Mouse (Mus musculus): ENCODE data around the gene Gm20388. TPM values are rescaled to one million over a fixed set of nuclear protein-coding genes. Genes with fewer than 3 reads are reported as not detected.

Gm20388 gene
- polyA plus RNA-seq, 1 experiment from 2014 or later: not detected

DNA sequence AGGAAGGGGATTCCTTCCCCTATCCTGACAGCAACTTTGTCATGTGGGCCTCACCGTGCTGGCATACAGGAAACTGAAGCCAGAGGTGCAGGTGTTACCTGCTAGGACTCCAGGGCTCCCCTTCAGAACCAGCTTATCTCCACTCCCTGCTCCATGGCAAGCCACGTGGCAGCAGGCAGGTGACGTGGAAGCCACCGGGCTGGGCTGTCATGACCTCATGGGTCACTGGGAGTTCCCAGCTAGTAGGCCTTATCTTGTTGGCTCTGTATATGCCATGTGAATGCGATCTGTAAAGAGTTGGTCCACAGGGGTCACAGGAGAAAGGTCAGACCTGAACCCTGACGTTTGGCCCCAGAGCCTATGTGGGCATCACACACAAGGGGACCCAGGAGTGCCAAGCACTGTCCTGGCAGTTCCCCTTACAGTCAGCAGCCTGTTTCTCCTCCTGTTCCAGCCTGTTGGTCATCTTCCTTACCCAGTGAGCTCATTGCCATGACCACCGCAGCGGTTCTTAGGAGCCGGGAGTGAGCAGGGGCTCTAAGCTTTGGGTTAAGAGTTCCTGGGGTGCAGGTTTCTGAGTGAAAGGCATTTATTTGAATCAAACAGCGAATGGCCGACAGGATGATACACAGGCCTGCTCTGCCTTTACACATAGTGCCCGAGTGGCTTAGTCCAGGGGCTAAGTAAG is 2419.9 kb downstream of the Gm20388 start:
- Histone ChIP-seq H3K4me3 (no peak overlapping the region), H3K4me1 (peaks cover 74% of the 10 kb centered on the region), H3K36me3 (peaks cover 61% of the 10 kb centered on the region), H3K27me3 (replicated peaks) (peaks cover 9% of the 10 kb centered on the region), H3K9ac (peak overlapping the region; percentile 54), H3K4me2 (peak overlapping the region; percentile 9; the same call in 1 of the 2 replicates), H3K9me3 (no peaks in the 10 kb centered on the region), H3K27ac (replicated peaks) (peak overlapping the region; percentile 73)
- ATAC-seq (ENCODE audit: extremely low read depth, insufficient number of reproducible peaks, low FRiP score, low TSS enrichment): no peak
- WGBS: 47% methylated on average over 12 of the region's 12 CpGs

DNA sequence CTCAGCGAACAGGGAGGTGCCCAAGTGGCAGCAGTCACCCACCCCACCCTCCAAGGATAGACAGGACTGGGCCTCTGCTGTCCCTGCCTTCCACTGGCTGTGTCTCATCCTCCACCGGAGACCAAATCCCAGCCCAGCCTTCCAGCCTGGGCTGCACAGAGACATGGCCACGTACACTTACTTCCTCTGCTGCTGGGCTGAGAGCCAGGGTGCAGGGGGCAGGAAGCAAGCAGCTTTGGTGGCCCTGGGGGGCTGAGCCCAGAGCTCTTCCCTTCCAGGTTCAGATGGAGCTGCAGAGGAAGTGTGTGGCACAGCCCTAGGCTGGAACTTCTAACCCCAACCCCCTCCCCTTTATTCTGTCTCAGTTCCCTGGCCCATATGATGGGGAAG is 2420.5 kb downstream of the Gm20388 start:
- ATAC-seq (ENCODE audit: extremely low read depth, insufficient number of reproducible peaks, low FRiP score, low TSS enrichment): 0 out of 2 replicates have a peak, but pooled peaks have one; percentile 11
- Histone ChIP-seq H3K4me2 (peak overlapping the region; percentile 9; the same call in 1 of the 2 replicates), H3K27ac (replicated peaks) (peak overlapping the region; percentile 73), H3K36me3 (peaks cover 66% of the 10 kb centered on the region), H3K4me1 (peaks cover 74% of the 10 kb centered on the region), H3K27me3 (replicated peaks) (peaks cover 11% of the 10 kb centered on the region), H3K9me3 (no peaks in the 10 kb centered on the region), H3K9ac (peak overlapping the region; percentile 54), H3K4me3 (no peak overlapping the region)
- 52% methylated on average over 3 of the region's 3 CpGs for WGBS

DNA sequence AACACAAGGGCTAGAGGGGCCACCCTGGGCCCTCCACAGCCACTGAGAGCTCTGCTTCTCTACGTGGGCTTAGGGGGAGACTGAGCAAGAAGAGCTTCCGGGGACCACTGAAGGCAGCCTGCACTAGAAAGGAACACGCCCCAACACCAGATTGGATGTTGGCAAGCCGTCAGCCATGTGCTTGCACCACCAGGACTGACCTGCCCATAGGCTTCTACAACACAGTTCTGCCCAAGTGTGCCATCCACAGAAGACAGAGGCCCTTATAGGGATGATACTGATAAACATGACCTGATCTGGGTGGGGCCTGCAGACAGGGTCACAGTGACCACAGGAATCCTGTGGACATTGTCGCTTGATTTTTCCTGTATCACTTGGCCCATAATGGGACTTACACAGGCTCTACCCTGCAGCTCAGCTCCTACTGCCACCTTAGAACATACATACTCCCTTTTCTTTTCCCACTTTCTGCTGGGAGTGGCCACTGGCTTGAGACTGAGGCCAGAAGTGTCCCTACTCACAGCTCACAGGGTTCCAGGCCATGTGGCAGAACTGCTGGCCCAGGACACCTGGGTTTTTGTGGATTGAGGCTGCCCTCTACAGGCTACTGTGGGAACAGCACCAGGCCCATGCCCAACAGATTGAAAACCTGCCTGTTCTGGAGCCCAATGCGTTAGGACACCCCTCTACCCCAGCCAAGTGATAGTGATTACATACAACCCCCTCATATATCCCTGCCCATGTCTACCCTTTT is 2422.3 kb downstream of the Gm20388 start:
- H3K4me3 ChIP-seq: no peak overlapping the region
- H3K36me3 ChIP-seq: peaks cover 78% of the 10 kb centered on the region
- 66% methylated on average over 6 of the region's 6 CpGs for WGBS
- no peak for ATAC-seq (ENCODE audit: extremely low read depth, insufficient number of reproducible peaks, low FRiP score, low TSS enrichment)
- H3K27ac ChIP-seq (replicated peaks): peak overlapping the region; percentile 28; the same call in 1 of the 2 replicates
- H3K4me2 ChIP-seq: no peak overlapping the region
- 0 out of 2 replicates have a peak overlapping the region, but pooled peaks have one; percentile 19 for H3K9ac ChIP-seq
- no peaks in the 10 kb centered on the region for H3K9me3 ChIP-seq
- peaks cover 63% of the 10 kb centered on the region for H3K4me1 ChIP-seq
- peaks cover 22% of the 10 kb centered on the region for H3K27me3 ChIP-seq (replicated peaks)

DNA sequence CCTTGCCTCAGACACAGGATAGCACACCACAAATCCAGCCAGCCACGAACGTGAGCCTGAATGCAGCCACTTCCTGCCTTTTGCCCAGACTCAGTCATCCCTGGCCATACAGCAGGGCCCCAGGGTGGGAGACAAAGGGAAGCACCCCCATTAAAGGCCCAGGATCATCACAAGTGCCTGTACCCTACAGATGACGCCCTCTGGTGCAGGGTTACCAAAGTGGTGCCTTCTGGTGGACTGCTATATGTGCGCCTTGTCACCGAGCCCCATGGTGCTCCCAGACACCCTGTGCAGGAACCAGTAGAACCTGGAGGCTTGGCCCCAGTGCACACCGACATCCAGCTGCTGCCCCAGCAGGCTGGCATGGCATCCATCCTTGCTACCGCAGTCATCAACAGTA is 2422.9 kb downstream of the Gm20388 start:
- no peak overlapping the region for H3K4me2 ChIP-seq
- no peak overlapping the region for H3K9ac ChIP-seq
- H3K4me3 ChIP-seq: no peak overlapping the region
- H3K27me3 ChIP-seq (replicated peaks): peaks cover 22% of the 10 kb centered on the region
- peaks cover 78% of the 10 kb centered on the region for H3K36me3 ChIP-seq
- no peak overlapping the region for H3K27ac ChIP-seq (replicated peaks)
- WGBS: 92% methylated on average over 7 of the region's 7 CpGs
- peaks cover 57% of the 10 kb centered on the region for H3K4me1 ChIP-seq
- no peak for ATAC-seq (ENCODE audit: extremely low read depth, insufficient number of reproducible peaks, low FRiP score, low TSS enrichment)
- no peaks in the 10 kb centered on the region for H3K9me3 ChIP-seq

DNA sequence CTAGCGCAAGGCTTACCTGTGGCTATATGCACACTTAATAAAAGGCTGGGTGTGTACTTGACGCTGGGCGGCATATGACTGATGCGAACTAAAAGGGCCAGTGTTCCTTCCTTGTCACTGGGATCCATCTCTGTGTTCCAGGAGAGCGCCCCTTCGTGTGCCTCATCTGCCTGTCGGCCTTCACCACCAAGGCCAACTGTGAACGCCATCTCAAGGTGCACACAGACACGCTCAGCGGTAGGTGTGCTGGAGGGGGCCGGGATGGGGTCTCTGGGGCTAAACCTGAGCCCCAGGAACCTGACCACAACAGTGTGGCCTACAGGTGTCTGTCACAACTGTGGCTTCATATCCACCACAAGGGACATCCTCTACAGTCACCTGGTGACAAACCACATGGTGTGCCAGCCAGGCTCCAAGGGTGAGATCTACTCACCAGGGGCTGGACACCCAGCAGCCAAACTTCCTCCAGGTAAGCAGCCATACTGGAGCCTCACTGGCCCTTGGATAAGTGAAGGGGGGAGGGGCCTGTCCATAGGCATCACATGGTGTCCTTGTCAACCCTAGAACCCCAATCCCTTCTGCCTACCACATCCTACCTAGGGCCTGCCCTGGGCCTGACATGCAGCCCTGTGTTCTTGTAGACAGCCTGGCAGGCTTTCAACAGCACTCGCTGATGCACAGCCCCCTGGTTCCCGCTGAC is 2424.3 kb downstream of the Gm20388 start:
- Histone ChIP-seq H3K9me3 (no peaks in the 10 kb centered on the region), H3K27me3 (replicated peaks) (peaks cover 22% of the 10 kb centered on the region), H3K4me1 (peaks cover 43% of the 10 kb centered on the region), H3K9ac (no peak overlapping the region), H3K4me2 (no peak overlapping the region), H3K36me3 (peaks cover 81% of the 10 kb centered on the region), H3K27ac (replicated peaks) (no peak overlapping the region), H3K4me3 (no peak overlapping the region)
- no peak for ATAC-seq (ENCODE audit: extremely low read depth, insufficient number of reproducible peaks, low FRiP score, low TSS enrichment)
- 87% methylated on average over 13 of the region's 13 CpGs for WGBS

DNA sequence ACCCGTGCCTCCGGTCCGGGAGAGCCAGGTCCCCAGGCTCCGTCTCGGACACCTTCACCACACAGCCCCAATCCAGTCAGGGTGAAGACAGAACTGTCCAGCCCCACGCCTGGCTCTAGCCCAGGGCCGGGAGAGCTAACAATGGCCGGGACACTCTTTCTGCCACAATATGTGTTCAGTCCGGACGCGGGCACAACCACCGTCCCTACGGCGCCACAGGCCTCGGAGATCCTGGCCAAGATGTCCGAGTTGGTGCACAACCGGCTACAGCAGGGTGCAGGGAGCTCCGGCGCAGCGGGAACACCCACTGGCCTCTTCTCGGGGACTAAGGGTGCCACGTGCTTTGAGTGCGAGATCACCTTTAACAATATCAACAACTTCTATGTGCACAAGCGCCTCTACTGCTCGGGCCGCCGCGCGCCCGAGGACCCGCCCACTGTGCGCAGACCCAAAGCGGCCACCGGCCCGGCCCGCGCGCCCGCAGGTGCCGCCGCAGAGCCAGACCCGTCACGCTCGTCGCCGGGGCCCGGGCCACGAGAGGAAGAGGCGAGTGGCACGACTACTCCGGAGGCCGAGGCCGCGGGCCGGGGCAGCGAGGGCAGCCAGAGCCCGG is 2425.1 kb downstream of the Gm20388 start:
- Histone ChIP-seq H3K4me1 (peaks cover 35% of the 10 kb centered on the region), H3K4me3 (peak overlapping the region; percentile 45), H3K4me2 (peak overlapping the region; percentile 68), H3K9ac (peak overlapping the region; percentile 75), H3K36me3 (peaks cover 89% of the 10 kb centered on the region), H3K27ac (replicated peaks) (no peak overlapping the region), H3K9me3 (no peaks in the 10 kb centered on the region), H3K27me3 (replicated peaks) (peaks cover 22% of the 10 kb centered on the region)
- 45% methylated on average over 57 of the region's 57 CpGs for WGBS
- no peak for ATAC-seq (ENCODE audit: extremely low read depth, insufficient number of reproducible peaks, low FRiP score, low TSS enrichment)

DNA sequence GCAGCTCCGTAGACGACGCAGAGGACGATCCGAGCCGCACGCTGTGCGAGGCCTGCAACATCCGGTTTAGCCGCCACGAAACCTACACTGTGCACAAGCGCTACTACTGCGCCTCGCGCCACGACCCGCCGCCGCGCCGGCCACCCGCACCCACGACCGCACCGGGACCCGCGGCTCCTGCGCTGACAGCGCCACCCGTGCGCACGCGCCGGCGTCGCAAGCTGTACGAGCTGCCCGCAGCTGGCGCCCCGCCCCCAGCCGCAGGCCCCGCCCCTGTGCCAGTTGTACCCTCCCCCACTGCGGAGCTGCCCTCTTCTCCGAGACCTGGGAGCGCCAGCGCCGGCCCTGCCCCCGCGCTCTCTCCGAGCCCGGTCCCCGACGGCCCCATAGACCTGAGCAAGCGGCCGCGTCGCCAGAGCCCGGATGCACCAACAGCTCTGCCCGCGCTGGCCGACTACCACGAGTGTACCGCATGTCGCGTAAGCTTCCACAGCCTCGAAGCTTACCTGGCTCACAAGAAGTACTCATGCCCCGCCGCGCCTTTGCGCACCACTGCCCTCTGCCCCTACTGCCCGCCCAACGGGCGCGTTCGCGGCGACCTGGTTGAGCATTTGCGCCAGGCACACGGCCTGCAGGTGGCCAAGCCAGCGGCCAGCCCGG is 2425.7 kb downstream of the Gm20388 start:
- H3K9me3 ChIP-seq: no peaks in the 10 kb centered on the region
- H3K4me1 ChIP-seq: peaks cover 30% of the 10 kb centered on the region
- H3K9ac ChIP-seq: peak overlapping the region; percentile 75
- H3K27ac ChIP-seq (replicated peaks): no peak overlapping the region
- no peak; the same call in 1 of the 2 replicates for ATAC-seq (ENCODE audit: extremely low read depth, insufficient number of reproducible peaks, low FRiP score, low TSS enrichment)
- H3K27me3 ChIP-seq (replicated peaks): peaks cover 22% of the 10 kb centered on the region
- 35% methylated on average over 81 of the region's 81 CpGs for WGBS
- H3K36me3 ChIP-seq: peaks cover 89% of the 10 kb centered on the region
- peak overlapping the region; percentile 68 for H3K4me2 ChIP-seq
- peak overlapping the region; percentile 45 for H3K4me3 ChIP-seq

DNA sequence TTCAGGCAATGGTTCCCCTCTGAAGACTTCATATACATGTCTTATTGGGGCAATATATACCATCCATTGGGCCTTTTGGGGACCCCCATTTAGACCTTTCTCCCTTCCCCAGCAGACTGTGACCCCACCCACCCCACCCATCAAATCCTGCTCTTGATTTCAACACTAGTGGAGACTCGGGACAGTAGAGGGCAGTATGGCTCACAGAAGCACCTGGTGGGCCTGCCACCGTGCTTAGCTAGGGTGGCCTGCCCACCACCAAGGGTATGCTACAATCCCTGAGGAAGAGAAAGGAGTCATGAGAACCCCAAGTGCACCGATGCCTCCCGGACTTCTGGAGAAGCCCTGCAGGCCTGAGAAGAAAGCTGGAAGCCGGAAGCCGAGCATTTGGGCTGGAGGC is 2428.2 kb downstream of the Gm20388 start:
- Histone ChIP-seq H3K9me3 (no peaks in the 10 kb centered on the region), H3K36me3 (peaks cover 68% of the 10 kb centered on the region), H3K27me3 (replicated peaks) (peaks cover 22% of the 10 kb centered on the region), H3K9ac (no peak overlapping the region), H3K4me1 (peaks cover 44% of the 10 kb centered on the region), H3K4me3 (no peak overlapping the region), H3K27ac (replicated peaks) (no peak overlapping the region), H3K4me2 (no peak overlapping the region)
- ATAC-seq (ENCODE audit: extremely low read depth, insufficient number of reproducible peaks, low FRiP score, low TSS enrichment): no peak
- 61% methylated on average over 6 of the region's 6 CpGs for WGBS

DNA sequence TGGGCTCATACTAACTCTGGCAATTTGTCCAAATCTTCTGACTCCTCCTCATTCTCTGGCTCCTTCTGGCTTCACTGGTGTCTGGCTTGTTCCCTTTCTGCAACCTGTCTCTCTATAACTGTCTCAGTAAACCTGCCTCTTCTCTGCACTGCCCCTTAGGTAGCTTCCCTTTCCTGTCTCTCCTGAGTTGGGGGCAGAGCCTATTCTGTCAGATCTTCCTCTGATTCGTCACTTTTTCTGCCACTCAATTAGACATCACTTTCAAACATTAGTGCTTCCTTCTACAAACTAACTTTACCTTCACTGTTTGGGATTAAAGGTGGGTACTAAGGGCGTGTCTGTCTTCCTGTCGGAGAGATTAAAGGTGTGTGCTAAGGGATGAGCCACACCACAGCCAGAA is 2430.1 kb downstream of the Gm20388 start:
- Histone ChIP-seq H3K27me3 (replicated peaks) (peaks cover 11% of the 10 kb centered on the region; the same call in 1 of the 2 replicates), H3K4me1 (peaks cover 56% of the 10 kb centered on the region), H3K36me3 (peaks cover 49% of the 10 kb centered on the region), H3K9me3 (no peaks in the 10 kb centered on the region), H3K9ac (no peak overlapping the region), H3K27ac (replicated peaks) (no peak overlapping the region), H3K4me2 (no peak overlapping the region), H3K4me3 (no peak overlapping the region)
- ATAC-seq (ENCODE audit: extremely low read depth, insufficient number of reproducible peaks, low FRiP score, low TSS enrichment): no peak
- 82% methylated on average over 3 of the region's 3 CpGs for WGBS

DNA sequence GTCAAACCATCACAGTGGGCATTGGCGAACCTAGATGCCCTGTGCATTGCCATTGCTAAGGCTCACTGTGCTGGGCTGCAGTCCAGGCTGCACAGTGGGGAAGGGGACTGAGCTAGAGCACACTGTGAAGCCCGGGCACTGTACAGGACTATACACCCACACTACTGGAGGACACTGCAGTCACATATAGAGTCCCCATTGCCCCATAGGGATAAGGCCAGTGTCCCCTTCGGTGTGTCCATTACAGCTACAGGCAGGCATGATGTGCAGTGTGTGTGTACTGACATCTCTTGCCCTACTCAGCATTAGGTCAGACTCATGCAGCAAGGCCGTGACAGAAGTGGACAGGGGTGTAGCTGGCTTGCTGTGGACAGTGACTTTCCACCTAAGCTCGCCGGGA is 2431.1 kb downstream of the Gm20388 start:
- Histone ChIP-seq H3K27me3 (replicated peaks) (peaks cover 5% of the 10 kb centered on the region; the same call in 1 of the 2 replicates), H3K4me3 (no peak overlapping the region), H3K9ac (peak overlapping the region; percentile 52), H3K27ac (replicated peaks) (no peak overlapping the region), H3K9me3 (no peaks in the 10 kb centered on the region), H3K4me1 (peaks cover 46% of the 10 kb centered on the region), H3K4me2 (no peak overlapping the region), H3K36me3 (peaks cover 39% of the 10 kb centered on the region)
- 72% methylated on average over 6 of the region's 6 CpGs for WGBS
- no peak for ATAC-seq (ENCODE audit: extremely low read depth, insufficient number of reproducible peaks, low FRiP score, low TSS enrichment)

Data from heart, embryonic 13.5 days (tissue).